Mouse (Mus musculus) liver, embryonic 15.5 days (tissue): Measurements from ENCODE around the gene Kel. TPM values are rescaled to one million over a fixed set of nuclear protein-coding genes. Genes with fewer than 3 reads are reported as not detected.
A peak's percentile ranks its signal among the peaks of the same experiment; 100 is the strongest.

Experiments
- ATAC-seq: fragments of 200-750 bp; cut with Nextera tagmentation; 2 replicates; pipeline ENCODE4 v1.8.0; 2017; ENCODE audit warnings: moderate number of reproducible peaks, mild to moderate bottlenecking, moderate library complexity; ENCODE audit not compliant: insufficient read depth
- H3K27ac ChIP-seq: fragments of 300-500 bp; sonication (generic); replicated peaks from 2 replicates; pipeline ENCODE4 v1.5.1; 2015; ENCODE audit warnings: mild to moderate bottlenecking, inconsistent platforms
- H3K27me3 ChIP-seq: fragments of 300-500 bp; sonication (generic); 2 replicates; pipeline ENCODE4 v1.6.1; 2015; ENCODE audit warnings: mild to moderate bottlenecking, inconsistent platforms
- H3K36me3 ChIP-seq: fragments of 300-500 bp; sonication (generic); replicated peaks from 2 replicates; pipeline ENCODE4 v1.6.1; 2015; ENCODE audit warnings: moderate library complexity, mild to moderate bottlenecking, inconsistent platforms
- H3K4me1 ChIP-seq: fragments of 300-500 bp; sonication (generic); replicated peaks from 2 replicates; pipeline ENCODE4 v1.6.1; 2015; ENCODE audit warnings: inconsistent platforms
- H3K4me2 ChIP-seq: fragments of 300-500 bp; sonication (generic); 2 replicates; pipeline ENCODE4 v1.6.1; 2015; ENCODE audit warnings: moderate library complexity, mild to moderate bottlenecking, inconsistent platforms
- H3K4me3 ChIP-seq: fragments of 300-500 bp; sonication (generic); replicated peaks from 2 replicates; pipeline ENCODE4 v1.5.1; 2015; ENCODE audit warnings: mild to moderate bottlenecking, inconsistent platforms
- H3K9ac ChIP-seq: fragments of 300-500 bp; sonication (generic); 2 replicates; pipeline ENCODE4 v1.6.1; 2015; ENCODE audit warnings: moderate library complexity, mild to moderate bottlenecking, inconsistent platforms
- H3K9me3 ChIP-seq: fragments of 300-500 bp; sonication (generic); replicated peaks from 2 replicates; pipeline ENCODE4 v1.6.1; 2016; ENCODE audit warnings: inconsistent platforms
- WGBS: fragments of 180-500 bp; shearing (Covaris S2); methylation state at CpG from one replicate; pipeline ENCODE4 v1.1.7; 2015; ENCODE audit warnings: mixed read lengths; ENCODE audit not compliant: insufficient replicate concordance; 5-methylcytosine and 5-hydroxymethylcytosine counted together
- polyA plus RNA-seq: library from polyadenylated mRNA; unstranded; fragments of >200 nt; fragmentation: Nextera tagmentation; extraction: Ambion mirVana; gene quantifications from 2 replicates; pipeline ENCODE4 v1.2.1, GENCODE M21; 2015

Kel gene
- polyA plus RNA-seq, 1 experiment from 2014 or later = 299 TPM

GRCm38 (mm10) chr6:41692200-41692599 lies 11.9 kb downstream of the Kel start:
- Histone ChIP-seq H3K9me3 (no peaks in the 10 kb centered on the region), H3K27ac (no peak overlapping the region), H3K9ac (no peak overlapping the region), H3K4me2 (no peak overlapping the region), H3K27me3 (no peaks in the 10 kb centered on the region), H3K4me1 (peaks cover 48% of the 10 kb centered on the region), H3K36me3 (peaks cover 92% of the 10 kb centered on the region), H3K4me3 (no peak overlapping the region)
- ATAC-seq = no peak

GRCm38 (mm10) chr6:41685596-41685995 lies 18.5 kb downstream of the Kel start:
- no peak overlapping the region for H3K4me2 ChIP-seq
- WGBS = 74% methylated on average over 3 of the region's 3 CpGs
- H3K9ac ChIP-seq = no peak overlapping the region
- H3K27me3 ChIP-seq = no peaks in the 10 kb centered on the region
- H3K4me1 ChIP-seq = peaks cover 45% of the 10 kb centered on the region
- H3K27ac ChIP-seq = peak overlapping the region; percentile 67
- H3K9me3 ChIP-seq = no peaks in the 10 kb centered on the region
- H3K4me3 ChIP-seq = no peak overlapping the region
- H3K36me3 ChIP-seq = peaks cover 67% of the 10 kb centered on the region
- no peak for ATAC-seq

GRCm38 (mm10) chr6:41684911-41685310 lies 19.2 kb downstream of the Kel start:
- H3K27ac ChIP-seq = peak overlapping the region; percentile 67
- WGBS = 22% methylated on average over 5 of the region's 5 CpGs
- peak; percentile 76 for ATAC-seq

GRCm38 (mm10) chr6:41684131-41684530 lies 20.0 kb downstream of the Kel start, which contains the start of gene Llcfc1:
Gene Llcfc1, plus strand, starts transcription at chr6:41684431.
- H3K27me3 ChIP-seq = no peaks in the 10 kb centered on the region
- H3K4me2 ChIP-seq = no peak within 1 kb of the TSS
- H3K36me3 ChIP-seq = peaks cover 53% of the 10 kb centered on the region
- WGBS = 91% methylated on average over 2 of the region's 2 CpGs
- H3K4me1 ChIP-seq = peaks cover 34% of the 10 kb centered on the region
- ATAC-seq = no peak
- H3K27ac ChIP-seq = peak within 1 kb of the TSS; percentile 67
- H3K9me3 ChIP-seq = no peaks in the 10 kb centered on the region
- H3K4me3 ChIP-seq = no peak within 1 kb of the TSS
- H3K9ac ChIP-seq = no peak within 1 kb of the TSS

More at GRCm38 (mm10) chr6:41684911-41685310, 19.2 kb downstream of the Kel start:
- Histone ChIP-seq H3K36me3 (peaks cover 61% of the 10 kb centered on the region), H3K9ac (no peak overlapping the region), H3K4me3 (no peak overlapping the region), H3K27me3 (no peaks in the 10 kb centered on the region), H3K9me3 (no peaks in the 10 kb centered on the region), H3K4me2 (no peak overlapping the region), H3K4me1 (peaks cover 42% of the 10 kb centered on the region)

GRCm38 (mm10) chr6:41681656-41682055 lies 22.5 kb downstream of the Kel start:
- no peak overlapping the region for H3K27ac ChIP-seq
- 72% methylated on average over 5 of the region's 5 CpGs for WGBS
- H3K9me3 ChIP-seq = no peaks in the 10 kb centered on the region

GRCm38 (mm10) chr6:41680669-41681068 lies 23.5 kb downstream of the Kel start, which contains the start of gene Trpv5:
Gene Trpv5, minus strand, starts transcription at chr6:41680769.
- peaks cover 6% of the 10 kb centered on the region for H3K4me1 ChIP-seq
- no peak within 1 kb of the TSS for H3K9ac ChIP-seq
- H3K4me3 ChIP-seq = no peak within 1 kb of the TSS
- H3K27ac ChIP-seq = no peak within 1 kb of the TSS
- no peak within 1 kb of the TSS for H3K4me2 ChIP-seq
- no peak for ATAC-seq
- H3K9me3 ChIP-seq = no peaks in the 10 kb centered on the region
- H3K27me3 ChIP-seq = no peaks in the 10 kb centered on the region
- peaks cover 20% of the 10 kb centered on the region for H3K36me3 ChIP-seq
- 69% methylated on average over 1 of the region's 1 CpGs for WGBS

More at GRCm38 (mm10) chr6:41681656-41682055, 22.5 kb downstream of the Kel start:
- Histone ChIP-seq H3K4me2 (no peak overlapping the region), H3K27me3 (no peaks in the 10 kb centered on the region), H3K4me1 (peaks cover 14% of the 10 kb centered on the region), H3K9ac (no peak overlapping the region), H3K36me3 (peaks cover 29% of the 10 kb centered on the region), H3K4me3 (no peak overlapping the region)
- no peak for ATAC-seq

GRCm38 (mm10) chr6:41676530-41676929 lies 27.6 kb downstream of the Kel start:
- H3K36me3 ChIP-seq = no peaks in the 10 kb centered on the region
- H3K4me2 ChIP-seq = no peak overlapping the region
- H3K27ac ChIP-seq = no peak overlapping the region
- no peaks in the 10 kb centered on the region for H3K27me3 ChIP-seq
- no peaks in the 10 kb centered on the region for H3K9me3 ChIP-seq
- no peak overlapping the region for H3K4me3 ChIP-seq
- no peaks in the 10 kb centered on the region for H3K4me1 ChIP-seq
- no peak for ATAC-seq
- 29% methylated on average over 2 of the region's 2 CpGs for WGBS
- H3K9ac ChIP-seq = no peak overlapping the region

GRCm38 (mm10) chr6:41662320-41662719 lies 41.8 kb downstream of the Kel start:
- Histone ChIP-seq H3K27ac (no peak overlapping the region), H3K9me3 (no peaks in the 10 kb centered on the region), H3K27me3 (no peaks in the 10 kb centered on the region), H3K4me3 (no peak overlapping the region), H3K4me2 (no peak overlapping the region), H3K36me3 (no peaks in the 10 kb centered on the region), H3K9ac (no peak overlapping the region), H3K4me1 (no peaks in the 10 kb centered on the region)
- no peak for ATAC-seq
- WGBS = 12% methylated on average over 2 of the region's 2 CpGs

GRCm38 (mm10) chr6:41658487-41658886 lies 45.7 kb downstream of the Kel start:
- Histone ChIP-seq H3K4me1 (no peaks in the 10 kb centered on the region), H3K4me2 (no peak overlapping the region), H3K4me3 (no peak overlapping the region), H3K9ac (no peak overlapping the region), H3K9me3 (no peaks in the 10 kb centered on the region), H3K27me3 (no peaks in the 10 kb centered on the region), H3K36me3 (no peaks in the 10 kb centered on the region), H3K27ac (no peak overlapping the region)
- no peak for ATAC-seq
- 20% methylated on average over 1 of the region's 1 CpGs for WGBS

GRCm38 (mm10) chr6:41654648-41655047 lies 49.5 kb downstream of the Kel start:
- Histone ChIP-seq H3K9ac (no peak overlapping the region), H3K9me3 (no peaks in the 10 kb centered on the region), H3K4me2 (no peak overlapping the region), H3K27me3 (no peaks in the 10 kb centered on the region), H3K36me3 (no peaks in the 10 kb centered on the region), H3K4me3 (no peak overlapping the region), H3K4me1 (no peaks in the 10 kb centered on the region), H3K27ac (no peak overlapping the region)
- no peak for ATAC-seq
- WGBS = 15% methylated on average over 8 of the region's 8 CpGs

GRCm38 (mm10) chr6:41653173-41653572 lies 51.0 kb downstream of the Kel start:
- Histone ChIP-seq H3K4me2 (no peak overlapping the region), H3K27ac (no peak overlapping the region), H3K4me3 (no peak overlapping the region), H3K9me3 (no peaks in the 10 kb centered on the region), H3K36me3 (no peaks in the 10 kb centered on the region), H3K9ac (no peak overlapping the region), H3K27me3 (no peaks in the 10 kb centered on the region), H3K4me1 (no peaks in the 10 kb centered on the region)
- ATAC-seq = no peak
- 42% methylated on average over 5 of the region's 5 CpGs for WGBS

GRCm38 (mm10) chr6:41646672-41647071 lies 57.5 kb downstream of the Kel start:
- ATAC-seq = no peak
- no peak overlapping the region for H3K4me2 ChIP-seq
- H3K9me3 ChIP-seq = no peaks in the 10 kb centered on the region
- no peak overlapping the region for H3K27ac ChIP-seq
- no peak overlapping the region for H3K4me3 ChIP-seq
- H3K36me3 ChIP-seq = no peaks in the 10 kb centered on the region
- no peaks in the 10 kb centered on the region for H3K27me3 ChIP-seq
- no peak overlapping the region for H3K9ac ChIP-seq
- H3K4me1 ChIP-seq = 0 out of 2 replicates have a peak, but pooled peaks cover 3% of the 10 kb centered on the region
